Mouse (Mus musculus) kidney, adult 2 months (tissue): ENCODE measurements around the gene Pafah1b2. TPM values are rescaled to one million over a fixed set of nuclear protein-coding genes. Genes with fewer than 3 reads are reported as not detected.

Source experiments
- DNase-seq: peaks from one replicate; pipeline ENCODE4 v3.0.0; 2021
- H3K27ac ChIP-seq: fragments of 200-500 bp; 2 replicates; pipeline ENCODE4 v1.5.1; 2012; ENCODE audit warnings: low read depth, low read length, control low read depth, inconsistent platforms; ENCODE audit not compliant: insufficient read depth
- H3K27me3 ChIP-seq: fragments of 200-500 bp; replicated peaks from 2 replicates; pipeline ENCODE4 v1.6.1; 2012; ENCODE audit warnings: mild to moderate bottlenecking, moderate library complexity, low read length, inconsistent platforms; ENCODE audit not compliant: control insufficient read depth, insufficient read depth
- H3K36me3 ChIP-seq: fragments of 200-500 bp; 2 replicates; pipeline ENCODE4 v1.6.1; 2012; ENCODE audit warnings: mild to moderate bottlenecking, moderate library complexity, low read length, inconsistent platforms; ENCODE audit not compliant: control insufficient read depth, insufficient read depth
- H3K4me1 ChIP-seq: fragments of 200-500 bp; 2 replicates; pipeline ENCODE4 v1.6.1; 2011; ENCODE audit warnings: low read length; ENCODE audit not compliant: control insufficient read depth, insufficient read depth
- H3K4me3 ChIP-seq: fragments of 200-500 bp; 2 replicates; pipeline ENCODE4 v1.5.1; 2011; ENCODE audit warnings: mild to moderate bottlenecking, low read depth, low read length, control low read depth; ENCODE audit not compliant: insufficient read depth
- CTCF ChIP-seq: fragments of 200-500 bp; conservative IDR thresholded peaks from 2 replicates; pipeline ENCODE4 v1.5.1; 2011; ENCODE audit warnings: low read depth, mild to moderate bottlenecking, control low read depth, low read length, moderate library complexity, mixed read lengths; ENCODE audit not compliant: insufficient read depth, insufficient read length
- POLR2A ChIP-seq: fragments of 200-500 bp; IDR thresholded peaks from one replicate; pipeline ENCODE4 v1.6.1; 2011; ENCODE audit warnings: low read depth, low read length, control low read depth
- WGBS: fragments of 180-500 bp; shearing (Covaris S2); methylation state at CpG from one replicate; pipeline ENCODE4 v1.1.7; 2018; 5-methylcytosine and 5-hydroxymethylcytosine counted together
- polyA plus RNA-seq: library from polyadenylated mRNA; depleted of rRNA; stranded (reverse); fragments of >200 nt; gene quantifications from 2 replicates; pipeline ENCODE4 v1.2.3, GENCODE M21; 2012; rRNA removed

Gene Pafah1b2
- polyA plus RNA-seq, 1 experiment, result 21.1 TPM

DNA sequence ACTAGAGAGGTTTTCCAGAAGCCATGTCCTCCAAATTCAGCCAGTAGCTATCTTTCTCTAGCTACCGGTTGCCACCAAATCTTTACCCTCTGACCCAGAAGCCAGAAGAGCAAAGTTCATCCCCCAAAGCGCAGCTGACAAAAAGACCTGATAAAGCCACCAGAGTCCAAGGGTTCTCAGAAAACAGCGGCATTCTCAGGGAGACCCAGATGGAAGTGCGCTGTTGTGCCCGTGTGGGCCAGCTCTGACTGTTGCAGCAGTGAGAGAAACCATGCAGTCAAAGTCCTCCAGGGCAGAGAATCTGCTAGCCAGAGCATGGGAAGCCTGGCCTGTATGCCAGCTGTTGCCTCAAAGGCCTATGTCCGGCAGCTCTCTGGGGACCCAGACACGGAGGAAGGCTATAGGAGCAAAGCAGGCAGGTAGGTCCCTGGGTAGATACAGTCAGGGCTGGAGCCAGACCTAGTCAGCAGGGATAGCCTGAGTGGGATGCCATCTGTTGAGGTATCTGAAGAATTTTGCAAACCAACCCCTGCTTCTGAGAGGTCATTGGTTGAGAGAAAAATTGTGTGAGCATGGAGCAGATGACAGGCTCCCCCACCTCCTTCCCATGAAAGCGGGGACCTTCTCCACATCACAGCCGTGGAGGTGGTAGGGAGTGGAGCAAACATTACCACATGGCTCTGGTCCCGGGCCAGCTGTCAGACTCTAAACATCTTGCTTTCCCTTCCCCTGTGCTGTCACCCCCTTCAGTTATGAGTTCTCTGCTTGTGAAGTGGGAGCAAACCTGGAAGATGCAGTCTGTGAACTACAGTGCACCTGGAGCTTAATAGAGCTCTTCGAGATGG lies 79.7 kb downstream of the Pafah1b2 start:
- no peak for TF ChIP-seq POLR2A
- Histone ChIP-seq H3K27me3 (no peaks in the 10 kb centered on the region), H3K4me3 (no peak overlapping the region), H3K27ac (peak overlapping the region; percentile 5; the same call in 1 of the 2 replicates), H3K36me3 (no peaks in the 10 kb centered on the region), H3K4me1 (peaks cover 5% of the 10 kb centered on the region; the same call in 1 of the 2 replicates)
- DNase-seq, result peak; percentile 65
- 41% methylated on average over 11 of the region's 11 CpGs for whole genome bisulfite sequencing

DNA sequence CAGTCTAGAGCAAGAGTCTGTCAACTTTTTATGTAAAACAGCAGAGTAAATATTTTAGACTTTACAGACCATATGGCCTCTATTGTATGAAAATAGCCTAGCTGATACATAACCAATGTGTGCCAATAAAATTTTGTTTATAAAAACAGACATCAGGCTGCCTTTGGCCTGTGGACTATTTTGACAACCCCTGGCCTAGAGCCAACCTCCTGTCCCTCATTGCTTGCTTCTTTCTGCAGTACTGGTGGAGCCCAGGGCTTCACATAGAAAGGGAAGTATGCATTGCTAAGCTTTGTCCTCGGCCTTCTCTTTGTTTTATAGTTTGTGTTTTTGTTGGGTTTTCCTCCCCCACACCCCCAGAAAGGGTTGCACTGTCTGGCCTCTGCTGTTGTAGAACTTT lies 80.5 kb downstream of the Pafah1b2 start:
- TF ChIP-seq CTCF (no peak), POLR2A (no peak)
- WGBS, result 22% methylated on average over 1 of the region's 1 CpGs
- Histone ChIP-seq H3K27me3 (no peaks in the 10 kb centered on the region), H3K36me3 (peaks cover 1% of the 10 kb centered on the region; the same call in 1 of the 2 replicates), H3K4me1 (peaks cover 5% of the 10 kb centered on the region; the same call in 1 of the 2 replicates), H3K4me3 (no peak overlapping the region), H3K27ac (0 out of 2 replicates have a peak overlapping the region, but pooled peaks have one; percentile 5)
- peak; percentile 44 for DNase-seq

DNA sequence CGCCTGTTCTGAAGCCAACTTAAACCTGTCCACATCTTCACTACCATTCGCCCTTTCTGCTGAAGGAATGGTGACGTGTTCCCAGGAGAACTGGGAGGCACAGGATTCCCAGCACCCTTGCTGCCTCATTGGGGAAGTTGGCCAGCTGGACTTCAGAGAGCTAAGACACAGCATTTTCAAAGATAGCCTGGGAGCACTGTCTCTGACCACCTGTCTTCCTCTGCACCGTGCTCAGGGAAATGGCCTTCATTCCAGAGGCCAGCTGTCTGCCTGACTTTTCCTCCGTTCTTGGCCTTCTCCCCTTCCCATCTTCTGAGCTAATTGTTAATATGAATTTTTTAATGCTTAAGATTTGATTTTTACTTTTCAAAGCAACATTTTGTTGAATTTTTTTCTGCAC lies 83.2 kb downstream of the Pafah1b2 start:
- Histone ChIP-seq H3K27ac (no peak overlapping the region), H3K36me3 (peaks cover 2% of the 10 kb centered on the region; the same call in 1 of the 2 replicates), H3K27me3 (no peaks in the 10 kb centered on the region), H3K4me3 (no peak overlapping the region), H3K4me1 (peaks cover 5% of the 10 kb centered on the region; the same call in 1 of the 2 replicates)
- TF ChIP-seq CTCF, result no peak
- TF ChIP-seq POLR2A, result no peak
- DNase-seq, result no peak
- WGBS, result 86% methylated on average over 5 of the region's 5 CpGs

DNA sequence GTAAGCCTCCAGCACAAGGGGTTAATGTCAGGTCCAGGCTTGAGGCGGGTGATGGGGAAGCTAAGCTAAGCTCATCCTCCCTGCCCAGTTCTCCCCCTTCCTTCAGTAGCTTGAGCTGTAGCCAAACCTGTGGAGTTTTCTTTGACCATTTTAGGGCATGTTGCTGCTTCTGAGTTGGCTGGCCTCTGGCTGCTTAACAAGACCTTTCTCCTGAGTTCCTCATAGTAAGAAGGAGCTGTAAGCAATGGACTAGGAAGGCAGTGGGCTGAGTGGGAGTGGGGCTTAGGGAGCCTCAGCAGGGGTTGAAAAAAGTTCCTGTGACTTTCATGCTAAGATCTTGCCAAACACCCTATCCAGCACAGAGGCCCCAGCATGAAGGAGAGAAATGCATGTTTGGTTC lies 92.6 kb downstream of the Pafah1b2 start:
- 52% methylated on average over 1 of the region's 1 CpGs for WGBS

DNA sequence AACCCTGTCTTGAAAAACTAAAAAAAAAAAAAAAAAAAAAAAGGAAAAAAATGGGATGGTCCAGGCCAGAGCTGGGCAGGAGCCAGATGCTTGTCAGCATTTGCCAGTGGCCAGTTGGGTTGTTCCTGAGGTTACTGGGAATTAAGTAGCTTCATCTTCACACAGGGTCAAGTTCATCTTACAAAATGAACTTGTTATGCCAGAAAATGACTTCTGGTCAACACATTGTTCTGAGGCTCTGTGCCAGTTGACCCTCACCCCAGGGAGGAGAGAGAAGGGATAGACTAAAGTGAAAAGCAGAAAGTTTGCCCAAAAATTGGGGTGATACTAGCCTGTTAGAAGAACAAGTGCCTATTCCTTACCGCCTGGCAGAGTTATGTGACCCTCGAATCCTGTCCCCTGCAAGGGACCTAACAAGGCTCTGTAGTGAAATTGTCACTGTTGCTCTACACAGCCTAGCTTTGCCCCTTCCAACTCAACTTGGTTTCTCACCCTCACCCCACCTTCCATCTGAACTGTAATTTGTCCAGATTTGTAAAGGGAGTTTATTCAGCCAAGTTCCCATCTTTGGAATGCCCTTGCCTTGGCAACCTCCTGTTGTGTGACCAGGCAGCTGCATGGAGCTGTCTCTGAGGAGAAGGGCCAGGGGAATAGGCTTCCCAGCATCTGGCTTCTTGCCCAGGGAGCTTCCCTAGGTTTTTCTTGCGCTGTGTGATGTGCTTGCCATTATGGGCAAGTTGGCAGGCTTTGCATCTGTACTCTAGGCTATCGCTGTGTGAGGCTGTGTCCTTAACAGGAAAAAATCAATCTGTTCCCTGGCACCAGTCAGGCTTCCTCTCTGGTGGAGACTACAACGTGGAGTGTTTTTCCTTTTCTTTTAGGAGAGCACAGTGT lies 95.2 kb downstream of the Pafah1b2 start:
- H3K27ac ChIP-seq, result peak overlapping the region; percentile 63
- peak; percentile 85 for DNase-seq

More for the DNA sequence above, 92.6 kb downstream of the Pafah1b2 start:
- H3K4me1 ChIP-seq, result peaks cover 4% of the 10 kb centered on the region; the same call in 1 of the 2 replicates
- H3K4me3 ChIP-seq, result no peak overlapping the region
- peak; percentile 43 for DNase-seq
- TF ChIP-seq POLR2A (no peak), CTCF (no peak)
- peaks cover 8% of the 10 kb centered on the region for H3K36me3 ChIP-seq
- H3K27me3 ChIP-seq, result no peaks in the 10 kb centered on the region
- peak overlapping the region; percentile 53 for H3K27ac ChIP-seq

DNA sequence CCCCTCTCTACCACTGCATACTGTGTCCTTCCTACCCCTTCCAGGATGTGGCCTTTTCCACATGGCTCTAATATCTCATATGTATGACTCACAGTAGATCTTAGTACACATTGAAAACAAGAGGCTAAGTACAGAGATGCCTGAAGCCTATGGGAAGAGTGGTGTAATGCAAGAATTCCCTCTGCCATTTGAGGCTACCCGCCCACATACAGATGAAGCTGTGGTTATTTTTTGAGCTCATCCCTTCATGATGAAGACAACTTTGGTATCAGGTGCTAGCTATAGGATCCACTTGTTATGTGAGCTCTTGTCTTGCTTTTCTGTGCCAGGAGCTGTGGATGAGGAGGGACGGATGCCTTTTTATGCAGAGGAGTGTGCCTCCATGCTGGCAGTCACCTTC lies 96.8 kb downstream of the Pafah1b2 start:
- no peak overlapping the region for H3K27ac ChIP-seq
- no peaks in the 10 kb centered on the region for H3K27me3 ChIP-seq
- TF ChIP-seq CTCF (no peak), POLR2A (no peak)
- H3K4me3 ChIP-seq, result no peak overlapping the region
- H3K36me3 ChIP-seq, result peaks cover 15% of the 10 kb centered on the region
- DNase-seq, result no peak
- peaks cover 4% of the 10 kb centered on the region; the same call in 1 of the 2 replicates for H3K4me1 ChIP-seq
- 97% methylated on average over 2 of the region's 2 CpGs for WGBS

More for the DNA sequence above, 95.2 kb downstream of the Pafah1b2 start:
- WGBS, result 65% methylated on average over 5 of the region's 5 CpGs
- H3K36me3 ChIP-seq, result peaks cover 13% of the 10 kb centered on the region
- H3K4me1 ChIP-seq, result peaks cover 4% of the 10 kb centered on the region; the same call in 1 of the 2 replicates
- TF ChIP-seq CTCF, result no peak
- no peak for TF ChIP-seq POLR2A
- H3K27me3 ChIP-seq, result no peaks in the 10 kb centered on the region
- no peak overlapping the region for H3K4me3 ChIP-seq

Other genes starting within 250 kb of the Pafah1b2 start
- 14.6 and 17.8 TPM in 2 replicates for gene Cep164, start 184.0 kb downstream of the Pafah1b2 start, polyA plus RNA-seq
- gene Bace1, start 174.1 kb downstream of the Pafah1b2 start, polyA plus RNA-seq, result 26.8 and 31.7 TPM in 2 replicates
- gene Pcsk7, start 106.2 kb downstream of the Pafah1b2 start, polyA plus RNA-seq, result 32.0 and 53.8 TPM in 2 replicates
- gene Rnf214, start 105.8 kb downstream of the Pafah1b2 start, polyA plus RNA-seq, result 17.0 and 20.7 TPM in 2 replicates
- gene Tagln, start 76.6 kb downstream of the Pafah1b2 start, polyA plus RNA-seq, result 50.3 and 93.5 TPM in 2 replicates
- gene Sidt2, start 57.4 kb downstream of the Pafah1b2 start, polyA plus RNA-seq, result 345 and 570 TPM in 2 replicates
- gene Sik3, start 130 bp upstream of the Pafah1b2 start, polyA plus RNA-seq, result 29.2 and 32.2 TPM in 2 replicates
- gene Apoa1, start 215.9 kb upstream of the Pafah1b2 start, polyA plus RNA-seq, result 1.0 and 1.2 TPM in 2 replicates
- 39.2 and 43.8 TPM in 2 replicates for gene Apoc3, start 222.9 kb upstream of the Pafah1b2 start, polyA plus RNA-seq
- 5.7 and 6.9 TPM in 2 replicates for gene Apoa4, start 228.0 kb upstream of the Pafah1b2 start, polyA plus RNA-seq